Mouse (Mus musculus) CH12.LX (cell line): ENCODE data around the gene Pam16. TPM values are rescaled to one million over a fixed set of nuclear protein-coding genes. Genes with fewer than 3 reads are reported as not detected.
A peak's percentile ranks its signal among the peaks of the same experiment; 100 is the strongest.

Experiments used
- DNase-seq: peaks from one replicate; pipeline ENCODE4 v3.0.0-alpha.2; 2013; ENCODE audit errors: extremely low read depth
- H3K27ac ChIP-seq: 2 replicates; pipeline ENCODE4 v1.5.1; 2012; ENCODE audit warnings: low read depth, mild to moderate bottlenecking, control low read depth, moderate library complexity; ENCODE audit not compliant: insufficient read depth
- H3K27me3 ChIP-seq: replicated peaks from 2 replicates; pipeline ENCODE3; 2012; ENCODE audit warnings: inconsistent platforms
- H3K36me3 ChIP-seq, 2 experiments: replicated peaks in 1 of 2; 2 replicates each; pipeline versions ENCODE3 to v1.6.1; 2012; ENCODE audit warnings: inconsistent platforms in 1 of 2, low read length in 1 of 2, mild to moderate bottlenecking in 1 of 2, mixed read lengths in 1 of 2, moderate library complexity in 1 of 2; ENCODE audit not compliant: control insufficient read depth in 1 of 2, insufficient read depth in 1 of 2
- H3K4me1 ChIP-seq, 2 experiments: 2 replicates each; pipeline ENCODE4 v1.6.1; 2012; ENCODE audit warnings: inconsistent platforms in 1 of 2, moderate library complexity in 1 of 2; ENCODE audit not compliant: insufficient read depth in 2 of 2, control insufficient read depth in 1 of 2
- H3K4me2 ChIP-seq: 2 replicates; pipeline ENCODE4 v1.6.1; 2012; ENCODE audit warnings: low read depth, mild to moderate bottlenecking, control low read depth; ENCODE audit not compliant: poor library complexity, insufficient read depth, severe bottlenecking
- H3K4me3 ChIP-seq, 3 experiments: fragments of 150-350 bp in 1 of 3; sonication (generic) in 1 of 3; replicated peaks in 1 of 3; 2 replicates each; pipeline versions ENCODE3 to v1.5.1; 2011 to 2012; ENCODE audit warnings: low read depth in 2 of 3, low read length in 2 of 3, mild to moderate bottlenecking in 2 of 3, moderate library complexity in 2 of 3, control low read depth in 1 of 3, improper control_type of control experiment in 1 of 3, inconsistent platforms in 1 of 3, mixed read lengths in 1 of 3; ENCODE audit not compliant: poor library complexity in 1 of 3
- H3K79me2 ChIP-seq: replicated peaks from 2 replicates; pipeline ENCODE4 v1.6.1; 2012; ENCODE audit warnings: mild to moderate bottlenecking, moderate library complexity; ENCODE audit not compliant: control insufficient read depth, poor library complexity, insufficient read depth, severe bottlenecking; ENCODE audit errors: extremely low read depth
- H3K9ac ChIP-seq: 2 replicates; pipeline ENCODE4 v1.6.1; 2012; ENCODE audit warnings: low read depth, mild to moderate bottlenecking, control low read depth, moderate library complexity; ENCODE audit not compliant: insufficient read depth
- H3K9me3 ChIP-seq: replicated peaks from 2 replicates; pipeline ENCODE3; 2012; ENCODE audit warnings: low read length, inconsistent platforms, mixed read lengths
- CHD1 ChIP-seq: IDR thresholded peaks from 2 replicates; pipeline ENCODE4 v1.6.1; 2012; ENCODE audit warnings: low read depth, low read length, improper control_type of control experiment, inconsistent platforms
- CTCF ChIP-seq, 2 experiments: IDR thresholded peaks in 1 of 2; conservative IDR thresholded peaks in 1 of 2; 2 replicates each; pipeline ENCODE4 v1.5.1; 2011 to 2012; ENCODE audit warnings: low read depth in 2 of 2, low read length in 2 of 2, improper control_type of control experiment in 1 of 2, inconsistent platforms in 1 of 2, mild to moderate bottlenecking in 1 of 2, moderate library complexity in 1 of 2
- ELF1 ChIP-seq: IDR thresholded peaks from 2 replicates; pipeline ENCODE4 v1.6.1; 2014; ENCODE audit warnings: low read depth, mild to moderate bottlenecking, inconsistent platforms, low read length, improper control_type of control experiment
- GABPA ChIP-seq: IDR thresholded peaks from 2 replicates; pipeline ENCODE4 v1.6.1; 2012; ENCODE audit warnings: low read depth, low read length, improper control_type of control experiment, inconsistent platforms; ENCODE audit not compliant: insufficient replicate concordance
- HCFC1 ChIP-seq: IDR thresholded peaks from 2 replicates; pipeline ENCODE4 v1.6.1; 2012; ENCODE audit warnings: low read depth, mild to moderate bottlenecking, inconsistent platforms, low read length, improper control_type of control experiment
- IRF4 ChIP-seq: IDR thresholded peaks from 2 replicates; pipeline ENCODE4 v1.6.1; 2014; ENCODE audit warnings: low read depth, mild to moderate bottlenecking, inconsistent platforms, low read length, improper control_type of control experiment
- JUN ChIP-seq: IDR thresholded peaks from 2 replicates; pipeline ENCODE4 v1.6.1; 2011; ENCODE audit warnings: low read depth, mild to moderate bottlenecking, low read length, improper control_type of control experiment, moderate library complexity; ENCODE audit not compliant: insufficient read depth
- JUND ChIP-seq: conservative IDR thresholded peaks from 2 replicates; pipeline ENCODE4 v1.6.1; 2011; ENCODE audit warnings: low read depth, low read length, improper control_type of control experiment
- MAFK ChIP-seq: IDR thresholded peaks from 2 replicates; pipeline ENCODE4 v1.6.1; 2011; ENCODE audit warnings: low read length, improper control_type of control experiment; ENCODE audit not compliant: insufficient replicate concordance
- NRF1 ChIP-seq: IDR thresholded peaks from 2 replicates; pipeline ENCODE4 v1.6.1; 2014; ENCODE audit warnings: low read depth, mild to moderate bottlenecking, inconsistent platforms, low read length, improper control_type of control experiment, moderate library complexity
- PAX5 ChIP-seq: IDR thresholded peaks from 2 replicates; pipeline ENCODE4 v1.6.1; 2012; ENCODE audit warnings: low read length, inconsistent platforms, mixed read lengths
- POLR2A ChIP-seq: IDR thresholded peaks from 2 replicates; pipeline ENCODE4 v1.6.1; 2011; ENCODE audit warnings: low read depth, mild to moderate bottlenecking, improper control_type of control experiment, low read length
- POLR2AphosphoS2 ChIP-seq: IDR thresholded peaks from 2 replicates; pipeline ENCODE4 v1.6.1; 2011; ENCODE audit warnings: low read depth, low read length, improper control_type of control experiment
- SIN3A ChIP-seq: IDR thresholded peaks from 2 replicates; pipeline ENCODE4 v1.6.1; 2012; ENCODE audit warnings: low read length, improper control_type of control experiment, inconsistent platforms
- UBTF ChIP-seq: IDR thresholded peaks from 2 replicates; pipeline ENCODE4 v1.6.1; 2012; ENCODE audit warnings: low read depth, mild to moderate bottlenecking, inconsistent platforms, low read length, improper control_type of control experiment, moderate library complexity
- ZKSCAN1 ChIP-seq: IDR thresholded peaks from 2 replicates; pipeline ENCODE4 v1.6.1; 2012; ENCODE audit warnings: low read depth, inconsistent platforms, low read length, improper control_type of control experiment, borderline replicate concordance
- ZMIZ1 ChIP-seq: IDR thresholded peaks from 2 replicates; pipeline ENCODE4 v1.6.1; 2012; ENCODE audit warnings: low read depth, mild to moderate bottlenecking, inconsistent platforms, low read length, improper control_type of control experiment
- dilution Hi-C: fragments of 300-500 bp; cut with MboI; formaldehyde crosslinking; loops from 2 replicates; pipeline ENCODE4 v1.14.3; 2020; ENCODE audit warnings: low sequenced_read_pairs; ENCODE audit not compliant: extremely low pct_unique_long_range_greater_than_20kb, extremely low pct_ligation_motif_present
- in situ Hi-C: fragments of 300-500 bp; cut with MboI; formaldehyde crosslinking; loops from 3 replicates; pipeline ENCODE4 v1.14.3; 2019; ENCODE audit warnings: low sequenced_read_pairs, low pct_ligation_motif_present, low pct_unique_long_range_greater_than_20kb, mixed read lengths
- polyA plus RNA-seq: library from polyadenylated mRNA; unstranded; fragments of >175 nt; gene quantifications from 2 replicates; pipeline ENCODE4 v1.2.1, GENCODE M21; 2012; ENCODE audit warnings: low read depth; ENCODE audit not compliant: insufficient read length
- total RNA-seq, 2 experiments: library from RNA; depleted of rRNA; stranded (reverse); fragments of 300-350 nt in 1 of 2; fragments of >200 nt in 1 of 2; gene quantifications; 2 replicates each; pipeline ENCODE4 v1.2.3; 2012 to 2014

Gene Pam16
- total and polyA plus RNA-seq, 3 experiments = 11.6 to 152 (median 103) TPM

DNA sequence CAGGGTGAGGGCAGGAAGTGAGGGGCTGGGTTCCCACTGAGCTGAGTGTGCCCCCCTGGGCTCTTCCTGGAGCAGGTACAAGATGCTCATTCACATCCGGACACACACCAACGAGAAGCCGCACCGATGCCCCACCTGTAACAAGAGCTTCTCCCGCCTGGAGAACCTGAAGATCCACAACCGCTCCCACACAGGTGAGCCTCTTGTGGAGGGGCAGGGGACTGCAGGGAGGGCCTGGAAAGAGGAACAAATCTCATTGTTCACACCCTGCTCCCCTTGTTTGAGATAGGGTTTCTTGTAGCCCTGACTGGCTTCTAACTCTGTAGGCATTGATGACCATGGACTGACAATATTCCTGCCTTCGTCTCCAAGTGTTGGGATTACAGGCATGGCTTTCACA is 13.1 kb downstream of the Pam16 start:
- Histone ChIP-seq H3K4me1 (peaks cover 4 to 5% of the 10 kb centered on the region in 2 experiments; a peak in 3 of 4 replicates), H3K4me2 (no peak overlapping the region), H3K4me3 (no peak overlapping the region), H3K27me3 (no peaks in the 10 kb centered on the region), H3K9me3 (no peaks in the 10 kb centered on the region), H3K27ac (no peak overlapping the region), H3K79me2 (no peaks in the 10 kb centered on the region), H3K36me3 (peaks cover 42 to 60% of the 10 kb centered on the region in 2 experiments), H3K9ac (no peak overlapping the region)
- dilution Hi-C loops = no loop called here
- TF ChIP-seq CTCF (conservative IDR thresholded peaks at IDR 0.05 in 1 of 2, IDR thresholded peaks at IDR 0.05 in 1 of 2; ENCODE audit: low read depth in 2 of 2, low read length in 2 of 2) (peak; percentile 20 to 21; a peak in 1 of 4 replicates), POLR2AphosphoS2 (no peak), UBTF (no peak)
- DNase-seq = no peak
- in situ Hi-C loops = loop anchor here (5.0 kb wide), 3 partner anchors 44 to 304 kb away; no protein-coding TSS in a partner anchor

DNA sequence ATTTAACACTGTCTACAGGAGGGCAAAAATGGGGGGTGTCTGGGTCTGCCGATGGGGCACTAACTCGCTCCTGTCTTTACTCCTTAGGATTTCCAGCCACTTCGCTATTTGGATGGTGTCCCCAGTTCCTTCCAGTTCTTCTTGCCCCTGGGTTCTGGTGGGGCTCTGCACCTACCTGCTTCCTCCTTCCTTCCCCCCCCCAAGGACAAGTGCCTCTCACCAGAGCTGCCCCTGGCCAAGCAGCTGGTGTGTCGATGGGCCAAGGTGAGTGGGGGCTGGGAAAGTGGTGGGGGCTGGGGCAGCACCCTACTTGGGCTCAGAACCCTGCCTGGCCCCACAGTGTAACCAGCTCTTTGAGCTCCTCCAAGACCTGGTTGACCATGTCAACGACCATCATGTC is 13.6 kb downstream of the Pam16 start:
- TF ChIP-seq JUN = no peak
- TF ChIP-seq HCFC1 = no peak
- TF ChIP-seq CTCF (conservative IDR thresholded peaks at IDR 0.05 in 1 of 2, IDR thresholded peaks at IDR 0.05 in 1 of 2; ENCODE audit: low read depth in 2 of 2, low read length in 2 of 2) = no peak
- no peak for TF ChIP-seq NRF1
- TF ChIP-seq ZKSCAN1 = no peak
- no peak for TF ChIP-seq SIN3A
- no peak for TF ChIP-seq POLR2A
- no peak for TF ChIP-seq PAX5
- DNase-seq = no peak
- peaks cover 5 to 7% of the 10 kb centered on the region in 2 experiments; a peak in 3 of 4 replicates for H3K4me1 ChIP-seq
- H3K9ac ChIP-seq = no peak overlapping the region
- no peak overlapping the region for H3K4me3 ChIP-seq
- no peaks in the 10 kb centered on the region for H3K27me3 ChIP-seq
- no peak overlapping the region for H3K4me2 ChIP-seq
- dilution Hi-C loops = no loop called here
- in situ Hi-C loops = loop anchor here (5.0 kb wide), 3 partner anchors 44 to 304 kb away; no protein-coding TSS in a partner anchor
- H3K79me2 ChIP-seq = no peaks in the 10 kb centered on the region
- peaks cover 39 to 55% of the 10 kb centered on the region in 2 experiments for H3K36me3 ChIP-seq
- no peak overlapping the region for H3K27ac ChIP-seq
- no peaks in the 10 kb centered on the region for H3K9me3 ChIP-seq

- Histone ChIP-seq H3K27ac (no peak overlapping the region), H3K9ac (no peak overlapping the region)
- no peak for DNase-seq
- in situ Hi-C loops = no loop called here
- dilution Hi-C loops = no loop called here
- TF ChIP-seq CHD1 (no peak), GABPA (no peak), MAFK (no peak), SIN3A (no peak), JUND (no peak), ZMIZ1 (no peak), IRF4 (no peak), ELF1 (no peak)
- TF ChIP-seq, all 38 proteins: peak for 0
- Histone ChIP-seq H3K79me2 (no peaks in the 10 kb centered on the region), H3K4me2 (no peak overlapping the region), H3K4me3 (no peak overlapping the region), H3K4me1 (peaks cover 5 to 7% of the 10 kb centered on the region in 2 experiments; a peak in 3 of 4 replicates), H3K9me3 (no peaks in the 10 kb centered on the region), H3K36me3 (peaks cover 15 to 29% of the 10 kb centered on the region in 2 experiments), H3K27me3 (no peaks in the 10 kb centered on the region)
Measured at GRCm38 (mm10) chr16:4608532-4609059, 16.2 kb downstream of the Pam16 start.
